Mouse (Mus musculus) common myeloid progenitor, adult 5-6 weeks (primary cell): ENCODE measurements at regions not wholly inside any gene's neighbourhood (a gene's known extent, or its start where the extent isn't known, plus 50 kb on each side); places are given as distances from the start of the nearest gene placed in this dataset.

Experiments
- ATAC-seq: replicated peaks from 2 replicates; pipeline ENCODE4 v1.8.0; 2016; ENCODE audit warnings: low read depth, mild to moderate bottlenecking, moderate TSS enrichment, inconsistent platforms; ENCODE audit not compliant: poor library complexity, severe bottlenecking

DNA sequence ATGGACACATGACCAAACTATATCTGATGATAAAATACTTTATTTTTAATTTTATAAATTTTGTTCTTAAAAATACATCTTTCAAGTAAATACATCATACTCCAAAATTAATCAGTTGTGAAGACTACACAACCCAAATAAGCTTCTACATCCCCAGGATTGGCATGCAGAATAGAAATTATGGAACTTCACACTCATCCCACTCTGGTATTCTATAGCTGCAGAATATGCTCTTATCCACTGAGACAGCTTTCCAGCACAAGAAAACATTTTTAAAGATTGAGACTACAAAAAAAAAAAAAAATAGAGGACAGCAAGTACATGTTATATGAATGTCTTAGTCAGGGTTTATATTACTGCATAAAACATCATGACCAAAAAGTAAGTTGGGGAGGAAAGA, 94.4 kb downstream of the Gm11232 start:
- no peak for ATAC-seq

DNA sequence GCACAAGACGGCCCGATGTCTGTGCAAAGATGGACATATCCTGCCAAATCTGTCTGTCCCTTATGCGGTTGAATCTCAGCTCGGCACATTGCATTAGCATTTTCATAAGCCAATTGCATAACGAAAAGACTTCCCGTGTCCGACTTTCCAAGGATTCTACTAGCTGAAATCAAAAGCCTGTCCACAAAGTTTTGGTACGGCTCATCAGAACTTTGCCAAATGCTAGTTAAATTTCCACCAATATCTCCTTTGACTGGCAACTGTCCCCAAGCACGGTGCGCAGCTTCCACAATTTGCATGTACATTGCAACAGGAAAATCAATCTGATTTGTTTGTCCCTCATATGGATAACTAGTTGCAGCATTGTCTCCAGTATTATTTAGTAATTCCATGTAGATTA, 117.2 kb downstream of the Gm11232 start:
- no peak for ATAC-seq

GRCm38 (mm10) chr4:71627088-71627487, 130.7 kb downstream of the Gm11232 start:
- ATAC-seq: no peak

DNA sequence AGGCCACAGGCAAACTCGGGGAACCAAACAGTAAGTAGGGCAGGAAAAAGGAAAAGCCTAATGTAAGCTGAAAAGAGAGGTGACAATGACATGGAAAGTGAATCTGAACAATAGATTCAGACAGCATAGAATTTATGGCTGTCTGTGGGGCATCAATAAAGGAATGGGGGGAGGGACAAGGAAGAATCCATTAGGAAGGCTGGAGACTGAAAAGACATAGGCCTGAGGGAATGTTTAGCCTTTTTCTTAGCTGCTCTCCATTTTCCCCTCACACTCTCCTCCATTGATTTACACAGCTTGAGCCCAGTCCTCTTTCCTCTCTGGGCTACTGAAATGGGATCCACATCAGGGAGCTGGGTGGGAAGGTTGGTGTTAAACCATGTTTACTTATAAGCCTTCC, 131.1 kb downstream of the Gm11232 start:
- no peak for ATAC-seq

DNA sequence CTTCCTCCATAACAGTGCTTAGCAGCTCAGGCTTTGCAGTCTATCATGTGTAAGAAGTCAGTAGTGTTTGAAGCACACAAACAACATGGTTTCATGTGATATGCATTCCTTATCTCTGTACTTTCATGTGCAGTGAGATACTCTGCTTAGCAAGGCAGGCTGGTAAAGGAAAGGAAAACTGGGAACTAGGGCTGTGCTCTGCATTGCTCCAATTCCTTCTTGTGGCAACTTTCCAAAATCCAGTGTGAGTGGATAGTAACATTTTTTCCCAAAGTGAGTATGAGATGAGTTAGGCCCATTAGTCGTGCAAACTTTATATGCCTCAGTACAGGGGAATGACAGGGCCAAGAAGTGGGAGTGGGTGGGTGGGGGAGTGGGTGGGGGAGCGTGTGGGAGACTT, 133.0 kb downstream of the Gm11232 start:
- no peak for ATAC-seq

DNA sequence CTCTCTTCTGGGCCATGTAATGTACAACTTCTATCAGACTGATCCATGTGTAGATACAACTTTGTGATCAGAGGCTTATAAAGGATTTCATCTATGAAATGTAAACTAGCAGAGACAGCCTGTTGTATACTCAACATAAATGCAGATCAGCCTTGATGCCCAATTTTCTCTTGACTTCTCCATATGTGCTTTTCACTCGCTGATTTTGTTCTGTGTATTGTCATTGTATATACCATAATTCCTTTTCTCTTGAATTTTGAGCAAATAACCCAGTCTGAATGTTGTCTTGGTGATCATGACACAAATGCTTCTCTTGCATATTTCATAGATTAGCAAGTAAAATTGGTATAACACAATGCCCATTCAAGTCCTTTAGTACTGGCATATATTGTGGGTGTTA, 144.0 kb downstream of the Gm11232 start:
- no peak for ATAC-seq

DNA sequence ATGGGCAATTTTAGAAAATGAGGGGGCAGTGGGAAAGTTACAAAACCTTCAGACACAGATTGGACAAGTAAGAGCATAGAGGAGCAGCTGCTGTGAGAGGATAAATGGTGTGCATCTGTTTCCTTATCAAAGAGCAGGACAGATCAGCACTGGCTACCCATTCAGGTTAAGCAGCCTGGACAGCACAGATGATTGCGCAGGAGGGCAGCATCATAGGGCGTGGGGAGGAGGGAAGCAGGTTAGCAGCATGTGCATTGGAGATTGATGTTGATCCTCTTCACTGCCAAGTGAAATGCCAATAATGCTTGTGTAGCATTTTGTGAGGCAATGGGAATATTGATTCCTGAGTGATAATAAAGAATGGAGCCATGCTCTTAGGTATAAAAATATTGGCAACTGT, 171.9 kb downstream of the Gm11232 start:
- ATAC-seq: no peak

GRCm38 (mm10) chr4:71560656-71561055, 197.1 kb downstream of the Gm11232 start:
- ATAC-seq: no peak

DNA sequence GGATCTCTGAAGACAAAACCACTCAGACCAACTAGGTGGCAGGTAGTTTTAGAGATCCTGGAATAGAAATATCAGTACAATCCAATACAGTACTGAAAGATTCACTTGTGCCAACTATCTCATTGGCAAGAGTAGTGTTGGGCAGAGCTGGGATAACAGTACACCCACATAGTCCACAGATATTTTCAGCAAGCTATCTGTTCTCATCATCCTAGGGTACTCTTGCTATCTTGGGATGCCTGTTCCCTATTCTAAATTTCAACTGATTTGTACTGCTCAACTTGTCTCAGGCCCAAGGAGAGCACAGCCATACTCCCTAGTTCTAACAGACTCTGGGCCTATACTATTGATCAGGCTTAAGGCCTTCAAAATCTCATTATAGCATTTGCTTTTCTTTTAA, 218.6 kb downstream of the Gm11232 start:
- ATAC-seq: no peak

DNA sequence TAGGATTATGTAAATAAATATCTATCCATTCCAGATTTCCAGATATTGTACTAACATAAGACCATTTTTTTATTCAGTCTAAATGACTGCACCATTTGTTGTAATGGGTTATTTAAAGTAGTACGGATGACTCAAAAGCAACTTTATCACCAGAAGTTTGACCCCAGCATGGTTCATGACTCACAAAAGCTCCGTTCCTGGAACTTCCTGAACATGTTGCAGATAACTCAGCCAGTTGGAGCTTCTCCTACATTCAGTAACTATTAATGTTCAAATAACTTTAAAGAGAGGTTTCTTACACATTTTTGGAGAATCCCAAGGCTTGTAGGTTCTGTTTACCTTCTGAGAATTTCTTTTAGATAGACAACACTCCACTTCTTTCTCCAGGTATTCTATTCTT, 219.8 kb downstream of the Gm11232 start:
- no peak for ATAC-seq

DNA sequence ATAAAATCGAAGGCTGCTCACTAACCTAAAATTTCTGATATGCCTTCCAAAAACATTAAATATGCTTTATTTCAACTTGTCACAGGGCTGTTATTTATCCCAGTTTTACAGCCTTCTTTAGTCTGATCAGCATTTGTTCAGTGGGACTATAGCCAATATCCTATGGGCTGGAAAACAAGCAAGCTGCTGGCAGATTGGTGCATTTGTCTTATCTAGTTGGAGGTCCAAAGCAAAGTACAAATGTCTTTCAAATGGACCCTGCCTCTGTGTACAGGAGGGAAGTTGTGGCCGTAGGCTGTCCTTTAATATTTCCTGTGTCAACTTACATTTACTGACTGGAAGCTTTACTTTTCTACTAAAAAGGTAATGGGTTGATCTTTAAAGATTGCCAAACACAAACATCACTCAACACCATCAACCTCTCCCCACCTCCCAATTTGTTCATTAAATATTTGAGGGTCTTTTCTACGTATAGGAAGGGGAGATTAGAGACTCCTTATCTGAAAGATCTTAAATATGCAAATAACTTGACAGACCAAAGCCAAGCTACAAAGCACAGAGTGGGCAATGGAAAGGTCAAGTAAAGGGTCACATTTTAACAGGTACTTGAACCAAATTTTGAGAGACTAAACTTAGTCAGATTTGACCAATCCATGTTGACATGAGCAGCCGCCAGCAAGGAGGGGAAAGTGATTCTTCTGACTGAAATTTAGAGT, 233.4 kb downstream of the Gm11232 start:
- no peak for ATAC-seq

GRCm38 (mm10) chr4:71520751-71521150, 237.0 kb downstream of the Gm11232 start:
- no peak for ATAC-seq

DNA sequence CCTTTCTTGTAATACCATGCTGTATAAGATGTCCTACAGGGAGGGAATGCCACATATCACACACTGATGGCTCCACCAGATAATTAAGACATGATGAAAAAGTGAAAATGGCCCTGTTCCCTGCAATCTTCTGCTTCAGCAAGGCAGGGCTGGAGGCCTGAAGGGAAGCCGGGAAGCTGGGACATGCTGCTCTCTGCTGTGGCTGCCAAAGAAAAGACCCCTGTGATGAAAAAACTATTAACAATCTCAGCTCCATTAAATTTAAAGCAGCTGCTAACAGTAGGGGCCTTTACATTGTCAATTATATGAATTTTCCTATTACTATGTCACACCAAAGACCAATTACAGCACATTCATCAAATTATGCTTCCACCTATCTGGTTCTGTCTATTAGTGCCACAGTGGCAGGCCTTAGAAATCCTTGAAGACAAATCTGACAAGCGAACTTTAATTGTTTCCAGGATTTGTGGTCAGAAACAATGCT, 239.8 kb downstream of the Gm11232 start:
- ATAC-seq: no peak

DNA sequence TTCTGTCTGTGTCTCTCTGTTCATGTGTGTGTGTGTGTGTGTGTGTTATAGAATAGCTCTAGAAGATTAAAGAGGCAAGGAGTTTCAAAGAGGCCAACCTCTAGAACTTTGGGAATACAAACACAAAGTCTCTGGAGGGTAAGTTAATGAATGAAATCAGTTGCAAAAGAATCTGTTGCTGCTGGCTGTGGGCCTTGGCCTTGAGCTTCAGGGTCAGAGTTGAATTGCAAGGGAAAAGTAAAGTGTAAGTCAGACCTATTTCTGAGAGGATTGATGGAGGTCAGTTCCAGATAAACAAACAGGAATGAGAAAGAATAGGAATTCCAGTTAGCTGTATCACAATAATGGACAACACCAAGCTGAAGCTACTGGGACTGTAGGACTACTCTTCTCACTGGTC, 250.9 kb downstream of the Gm11232 start:
- no peak for ATAC-seq

DNA sequence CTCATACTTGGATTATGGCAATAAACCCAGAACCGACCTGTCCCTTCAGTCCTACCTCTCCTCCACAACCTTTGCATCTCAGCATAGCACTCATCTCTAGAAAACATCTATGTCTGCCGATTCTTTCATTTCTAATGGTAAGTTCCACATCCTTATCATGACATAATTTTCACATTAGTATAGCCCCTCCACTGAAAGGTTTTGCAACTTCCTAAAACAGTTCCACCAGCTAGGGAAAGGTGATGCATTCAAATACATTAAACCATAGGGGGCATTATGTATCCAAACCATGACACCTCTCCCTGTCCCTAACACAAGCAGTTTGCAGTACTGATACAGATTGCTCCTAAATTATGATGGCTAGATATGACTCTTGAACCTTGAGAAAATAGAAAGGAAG, 268.0 kb downstream of the Gm11232 start:
- ATAC-seq: peak; percentile 48

DNA sequence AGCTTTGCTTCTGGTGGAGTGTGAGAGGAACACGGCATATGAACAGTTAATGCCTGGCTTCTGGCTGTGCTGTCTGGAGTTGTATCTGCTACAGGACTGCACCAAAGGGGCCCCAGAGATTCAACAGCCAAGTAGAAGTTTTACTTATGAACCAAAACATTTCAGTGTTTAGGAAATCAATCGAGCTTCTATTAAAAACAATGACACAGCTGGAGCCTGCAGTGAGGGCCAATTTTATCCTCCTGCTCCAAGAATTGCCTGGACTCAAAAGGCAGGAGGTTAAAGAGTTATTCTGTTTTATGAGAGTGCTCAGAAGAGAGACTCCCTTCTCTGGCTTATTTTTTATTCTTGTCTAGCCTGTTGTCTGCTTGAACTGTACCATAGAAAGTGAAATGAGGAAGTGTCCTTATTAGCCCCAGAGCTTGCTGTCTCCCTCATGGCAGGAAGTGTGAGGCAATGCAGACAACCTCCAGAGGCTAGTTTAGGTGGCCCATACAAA, 269.1 kb downstream of the Gm11232 start:
- peak; percentile 99 for ATAC-seq

- ATAC-seq: no peak
These were observed 269.7 kb downstream of the Gm11232 start for GRCm38 (mm10) chr4:71488059-71488458.

- no peak for ATAC-seq
These were observed 276.8 kb downstream of the Gm11232 start for GRCm38 (mm10) chr4:71480960-71481359.

GRCm38 (mm10) chr4:71470580-71470979, 287.2 kb downstream of the Gm11232 start:
- no peak for ATAC-seq

GRCm38 (mm10) chr4:71454811-71455210, 303.0 kb downstream of the Gm11232 start:
- no peak for ATAC-seq

- no peak for ATAC-seq
These were observed 304.3 kb downstream of the Gm11232 start for GRCm38 (mm10) chr4:71453499-71453898.

- no peak for ATAC-seq
These were observed 311.3 kb downstream of the Gm11232 start for GRCm38 (mm10) chr4:71446461-71446860.
